Mouse (Mus musculus) kidney, adult 9 months (tissue): ENCODE data around the gene Rbm8a.
A peak's percentile ranks its signal among the peaks of the same experiment; 100 is the strongest.
"Not testable (repeated sequence)": the region's sequence is repeated elsewhere in the genome, so short reads cannot be mapped to it uniquely, and the experiment has no call there.

Experiments used
- DNase-seq: peaks from one replicate; pipeline ENCODE4 v3.0.0; 2022

Gene Rbm8a

DNA sequence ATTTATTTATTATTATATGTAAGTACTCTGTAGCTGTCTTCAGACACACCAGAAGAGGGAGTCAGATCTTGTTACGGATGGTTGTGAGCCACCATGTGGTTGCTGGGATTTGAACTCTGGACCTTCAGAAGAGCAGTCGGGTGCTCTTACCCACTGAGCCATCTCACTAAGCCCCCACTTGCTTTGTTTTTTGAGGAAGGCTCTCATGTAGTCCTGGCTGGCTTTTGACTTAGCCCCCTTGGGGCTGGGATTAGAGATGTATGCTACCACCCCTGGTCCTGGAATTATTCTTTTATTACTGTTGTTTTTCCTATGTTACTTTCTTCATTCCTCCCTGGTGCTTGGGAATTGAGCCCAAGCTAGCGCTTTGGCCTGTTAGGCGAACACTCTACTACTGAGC, 23.7 kb upstream of the Rbm8a start:
- not testable (repeated sequence) for DNase-seq

DNA sequence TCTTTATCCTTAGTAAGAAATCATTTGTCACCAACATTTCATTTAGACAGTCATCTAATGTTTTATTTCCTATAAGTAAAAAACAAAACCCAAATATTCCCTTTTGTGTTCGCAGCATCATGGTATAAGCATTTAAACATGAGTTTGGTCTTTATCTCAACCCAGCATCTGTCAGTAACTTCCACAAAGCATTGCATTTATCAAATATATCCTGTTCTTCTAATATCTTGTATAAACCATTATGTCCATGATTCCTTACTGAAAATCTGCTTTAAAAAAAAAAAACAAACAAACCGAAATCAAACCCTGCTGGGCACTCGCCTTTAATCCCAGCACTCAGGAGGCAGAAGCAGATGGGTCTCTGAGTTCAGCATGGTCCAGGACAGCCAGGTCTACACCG, 23.1 kb upstream of the Rbm8a start:
- no peak for DNase-seq

DNA sequence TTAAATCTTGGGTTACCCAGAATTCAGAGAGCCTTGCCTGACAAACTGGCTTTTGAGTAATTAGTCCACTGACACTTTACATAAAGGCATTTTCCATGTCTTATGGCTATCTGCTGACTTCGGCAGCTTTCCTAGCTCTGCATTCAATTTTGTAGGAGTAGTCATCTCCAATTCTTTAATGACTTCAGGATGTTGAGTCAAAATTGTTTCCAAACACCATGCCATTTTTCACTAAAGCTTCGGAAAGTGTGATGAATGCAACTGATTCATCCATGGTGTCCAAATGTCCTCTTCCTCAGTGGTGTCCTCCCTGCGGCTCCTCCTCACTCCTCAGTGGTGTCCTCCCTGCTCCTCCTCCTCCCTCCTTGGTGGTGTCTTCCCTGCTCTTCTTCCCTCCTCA, 11.8 kb upstream of the Rbm8a start:
- DNase-seq: no peak

DNA sequence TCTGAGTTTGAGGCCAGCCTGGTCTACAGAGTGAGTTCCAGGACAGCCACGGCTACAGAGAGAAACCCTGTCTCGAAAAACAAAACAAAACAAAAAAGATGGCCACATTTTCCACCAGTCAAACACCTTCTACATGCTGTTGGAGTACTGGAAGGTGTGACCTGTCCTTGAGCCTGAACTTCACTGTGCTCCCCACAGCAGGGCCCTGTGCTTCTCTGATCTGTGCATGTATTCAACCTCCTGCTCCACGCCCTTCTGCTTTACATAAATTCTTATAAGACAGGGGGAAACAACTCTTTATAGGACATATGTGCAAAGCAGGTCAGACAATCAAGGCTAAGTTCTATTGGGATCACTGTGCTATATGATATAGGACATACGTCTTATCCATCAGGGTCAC, 6.5 kb upstream of the Rbm8a start:
- DNase-seq: no peak

DNA sequence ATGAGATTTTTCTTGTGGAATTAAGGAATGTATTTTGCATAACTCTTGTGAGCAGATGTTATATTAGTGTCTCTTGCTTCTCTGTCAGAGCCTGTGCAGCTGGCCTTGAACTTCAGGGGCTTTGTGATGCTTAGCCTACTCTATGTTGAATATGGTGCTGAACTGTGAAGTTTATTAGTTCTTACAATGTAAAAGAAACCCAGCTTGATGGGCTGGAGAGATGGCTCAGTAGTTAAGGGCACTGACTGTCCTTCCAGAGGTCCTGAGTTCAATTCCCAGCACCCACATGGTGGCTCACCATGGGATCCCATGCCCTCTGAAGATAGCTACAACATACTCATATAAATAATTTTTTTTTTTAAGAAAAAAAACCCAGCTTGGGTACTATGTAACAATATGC, 2.3 kb downstream of the Rbm8a start:
- no peak for DNase-seq

DNA sequence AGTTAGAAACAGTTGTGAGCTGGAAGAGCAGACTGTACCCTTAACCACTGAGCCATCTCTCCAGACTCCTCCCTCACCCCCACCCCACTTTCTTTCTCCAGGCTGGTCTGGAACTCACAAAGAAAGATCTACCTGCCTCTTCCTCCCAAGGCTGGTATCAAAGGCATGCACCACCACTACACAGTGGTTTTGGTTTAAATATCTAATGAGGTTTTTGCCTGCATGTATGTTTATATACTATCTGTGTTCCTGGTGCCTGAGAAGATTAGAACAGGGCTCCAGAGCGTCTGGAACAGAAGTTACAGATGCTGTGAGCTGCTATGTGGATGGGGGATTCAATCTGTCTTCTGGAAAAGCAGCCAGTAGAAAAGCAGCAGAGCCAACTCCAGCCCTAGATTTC, 4.3 kb downstream of the Rbm8a start:
- no peak for DNase-seq

DNA sequence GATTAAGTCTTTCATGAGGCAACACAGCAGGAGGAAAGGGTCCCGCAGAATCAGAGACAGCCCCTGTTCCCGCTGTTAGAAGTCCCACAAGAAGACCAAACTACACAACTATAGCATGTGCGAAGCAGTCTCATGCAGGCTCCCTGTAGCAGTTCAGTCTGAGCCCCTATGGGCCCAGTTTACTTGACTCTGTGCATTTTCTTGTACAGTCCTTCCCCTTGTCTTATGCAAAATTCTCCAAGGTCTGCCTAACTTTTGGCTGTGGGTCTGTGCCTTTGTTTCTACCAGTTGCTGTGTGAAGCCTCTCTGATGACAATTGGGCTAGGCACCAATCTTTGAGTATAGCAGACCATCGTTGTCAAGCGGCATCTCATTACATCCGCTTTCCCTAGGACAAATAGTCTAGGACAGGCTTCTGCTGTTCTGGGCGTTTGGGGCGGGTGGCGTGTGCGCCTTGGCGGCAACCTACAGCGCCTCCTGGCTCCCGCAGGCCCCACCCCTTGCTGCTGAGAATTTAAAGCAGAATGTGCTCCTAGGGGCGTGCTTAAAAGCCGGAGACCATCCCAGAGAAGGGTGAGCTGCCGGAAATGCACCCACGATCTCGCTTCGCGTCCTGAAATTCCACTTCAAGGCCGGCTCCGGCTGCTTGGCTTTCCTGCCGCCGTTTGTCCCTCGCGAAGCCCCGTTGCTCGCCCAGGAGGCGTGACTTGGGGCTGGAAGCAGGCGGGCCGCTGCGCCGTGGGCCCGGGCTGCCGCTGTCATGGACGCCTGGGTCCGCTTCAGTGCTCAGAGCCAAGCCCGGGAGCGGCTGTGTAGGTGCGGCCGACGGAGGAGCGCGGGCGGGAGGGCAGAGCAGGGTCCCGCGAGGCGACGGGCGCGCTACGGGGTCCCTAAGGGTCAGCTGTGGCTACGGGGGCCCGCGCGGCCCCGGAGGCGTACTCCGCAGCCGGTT, 5.5 kb downstream of the Rbm8a start, which contains the start of the genes Pex11b and Gm42957:
TSS of gene Pex11b (plus strand) at position 449 of the 952 bp plus-strand sequence.
TSS of gene Gm42957 (plus strand) at position 547 of the 952 bp plus-strand sequence.
- peak; percentile 88 for DNase-seq

DNA sequence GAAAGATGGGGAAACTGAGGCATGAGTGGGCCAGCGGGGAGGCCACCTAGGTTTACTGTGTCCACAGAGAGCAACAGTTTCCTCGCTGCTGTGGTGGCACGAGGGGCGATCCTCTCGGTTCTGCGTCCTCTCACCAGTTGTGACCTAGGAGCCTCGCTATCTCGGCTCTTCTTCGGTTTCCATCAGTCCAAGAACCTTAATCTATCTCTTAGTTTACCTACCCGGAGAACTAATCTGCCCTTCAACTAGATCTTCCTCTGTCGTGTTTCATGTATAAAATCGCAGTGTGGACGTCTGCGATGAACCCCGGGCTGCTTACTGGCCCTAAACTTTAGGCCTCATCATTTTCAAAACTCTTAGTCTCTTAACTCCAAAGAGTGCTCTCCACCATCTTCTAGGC, 6.2 kb downstream of the Rbm8a start:
- no peak for DNase-seq

DNA sequence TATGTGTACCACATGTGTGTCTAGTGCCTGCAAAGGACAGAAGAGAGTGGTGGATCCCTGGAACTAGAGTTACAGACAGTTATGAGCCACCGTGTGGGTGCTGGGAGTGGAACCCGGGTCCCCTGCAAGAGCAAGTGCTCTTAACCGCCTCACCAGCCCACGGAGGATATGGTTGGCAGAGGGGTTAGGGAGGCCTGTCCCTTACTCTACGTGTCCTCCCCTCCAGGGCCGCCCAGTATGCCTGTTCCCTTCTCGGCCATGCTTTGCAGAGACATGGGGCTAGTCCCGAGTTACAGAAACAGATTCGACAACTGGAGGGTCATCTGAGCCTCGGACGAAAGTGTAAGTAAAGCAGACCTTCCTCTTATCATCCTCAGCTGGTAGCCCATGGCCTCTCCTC, 6.7 kb downstream of the Rbm8a start:
- DNase-seq: no peak

DNA sequence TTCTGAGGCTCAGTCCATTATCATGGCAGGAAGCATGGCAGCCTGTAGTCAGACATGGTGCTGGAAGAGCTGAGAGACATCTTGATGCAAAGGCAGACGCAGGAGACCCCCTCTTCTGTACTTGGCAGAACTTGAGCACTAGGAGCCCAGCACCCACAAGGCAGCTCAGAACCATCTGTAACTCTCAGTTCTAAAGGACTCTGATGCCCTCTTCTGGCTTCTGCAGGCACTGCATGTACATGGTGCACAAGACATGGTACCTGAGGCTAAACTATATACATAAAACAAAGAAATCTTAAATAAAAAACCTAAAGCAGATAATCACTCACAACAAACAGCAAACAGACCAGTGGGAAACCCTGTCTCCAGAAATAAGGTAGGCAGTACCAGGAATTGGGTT, 9.5 kb downstream of the Rbm8a start:
- DNase-seq: peak; percentile 75

DNA sequence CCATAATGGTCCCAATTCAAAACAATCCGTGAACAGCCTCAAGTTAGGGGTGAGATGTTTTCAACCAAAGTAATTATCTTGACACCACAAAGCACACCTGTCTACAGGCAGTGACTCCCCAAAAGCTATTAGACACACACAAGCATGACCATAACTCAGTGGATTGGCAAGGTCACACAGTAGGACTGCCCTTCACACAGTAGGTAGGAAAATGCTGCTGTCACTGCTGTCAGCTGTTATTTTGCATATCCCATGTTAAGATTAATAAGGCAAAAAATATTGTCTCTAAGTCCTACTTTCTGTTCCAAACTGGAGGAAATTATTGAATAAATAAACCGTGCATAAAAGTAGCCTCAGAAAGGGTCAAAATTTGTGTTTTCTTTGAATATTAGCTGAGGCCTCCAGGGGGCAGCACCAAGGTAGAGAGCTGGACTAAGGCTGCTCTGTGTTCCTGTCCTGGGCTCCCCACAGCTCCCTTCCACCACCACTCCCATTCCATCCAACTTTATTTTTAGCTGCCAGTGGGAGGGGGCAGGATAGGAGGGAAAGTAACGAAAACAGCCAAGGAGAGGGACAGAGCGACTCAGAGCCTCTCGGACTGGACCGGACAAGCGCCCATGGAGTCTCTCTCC, 15.4 kb downstream of the Rbm8a start, which contains the start of gene Itga10:
TSS of gene Itga10 (plus strand) at position 567 of the 632 bp plus-strand sequence.
- peak; percentile 47 for DNase-seq

DNA sequence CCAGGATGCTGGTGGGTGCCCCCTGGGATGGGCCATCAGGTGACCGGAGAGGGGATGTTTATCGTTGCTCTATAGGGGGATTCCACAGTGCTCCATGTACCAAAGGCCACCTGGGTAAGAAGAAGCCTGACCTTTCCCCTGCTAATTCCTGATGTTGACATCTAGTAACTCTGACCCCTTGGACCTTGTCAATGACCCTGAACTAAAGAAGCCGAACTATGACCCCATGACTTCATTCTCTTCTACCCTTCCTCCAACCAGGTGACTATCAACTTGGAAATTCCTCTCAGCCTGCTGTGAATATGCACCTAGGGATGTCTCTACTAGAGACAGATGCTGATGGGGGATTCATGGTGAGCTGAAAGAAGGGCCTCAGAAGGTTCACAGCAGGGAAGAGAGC, 17.6 kb downstream of the Rbm8a start:
- DNase-seq: no peak

DNA sequence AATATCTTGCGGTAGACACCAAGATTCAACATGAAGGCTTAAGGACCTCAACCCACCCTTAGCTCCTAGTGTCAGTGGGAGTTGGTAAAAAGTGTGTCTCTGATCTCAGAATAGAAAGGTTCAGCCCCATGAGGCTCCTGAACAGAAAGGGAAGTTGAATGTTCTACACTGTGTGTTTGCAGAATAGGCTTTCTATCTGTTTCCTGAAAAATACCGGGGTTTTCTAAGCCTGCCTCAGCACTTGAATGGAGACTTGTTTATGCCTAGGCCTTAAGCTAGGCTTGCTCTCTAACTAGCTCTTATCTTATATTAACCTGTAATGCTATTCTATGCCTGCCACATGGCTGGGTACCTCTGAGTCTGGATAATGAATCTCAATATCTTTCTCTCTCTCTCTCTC, 31.2 kb downstream of the Rbm8a start:
- DNase-seq: no peak

DNA sequence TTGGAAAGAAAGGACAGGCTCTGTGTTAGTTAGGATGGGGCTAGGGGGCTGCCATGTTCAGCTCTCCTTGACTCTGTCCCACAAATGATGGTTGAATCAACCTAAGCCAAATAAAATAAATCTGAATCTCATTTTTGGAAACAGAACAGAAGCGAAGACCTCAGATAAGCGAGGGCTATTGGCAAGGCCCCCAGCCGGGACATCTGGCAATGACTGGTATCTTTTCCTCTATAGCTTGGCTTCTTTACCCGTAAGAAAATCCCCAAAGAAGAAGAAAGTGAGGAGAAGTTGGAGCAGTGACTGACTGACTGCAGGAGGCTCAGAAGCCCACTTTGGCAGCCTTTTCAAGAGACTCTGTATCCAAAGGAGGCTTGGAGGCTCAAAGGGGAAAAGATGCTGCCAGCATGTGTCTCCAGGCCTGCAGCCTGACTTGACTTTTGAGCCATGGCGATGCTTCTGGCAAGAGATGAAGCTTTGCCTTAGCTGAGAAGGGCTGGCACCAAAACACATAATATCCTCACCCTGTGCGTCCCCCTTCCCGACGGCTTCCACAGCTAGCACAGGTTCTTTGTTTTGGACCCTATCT, 33.1 kb downstream of the Rbm8a start:
- DNase-seq: no peak

DNA sequence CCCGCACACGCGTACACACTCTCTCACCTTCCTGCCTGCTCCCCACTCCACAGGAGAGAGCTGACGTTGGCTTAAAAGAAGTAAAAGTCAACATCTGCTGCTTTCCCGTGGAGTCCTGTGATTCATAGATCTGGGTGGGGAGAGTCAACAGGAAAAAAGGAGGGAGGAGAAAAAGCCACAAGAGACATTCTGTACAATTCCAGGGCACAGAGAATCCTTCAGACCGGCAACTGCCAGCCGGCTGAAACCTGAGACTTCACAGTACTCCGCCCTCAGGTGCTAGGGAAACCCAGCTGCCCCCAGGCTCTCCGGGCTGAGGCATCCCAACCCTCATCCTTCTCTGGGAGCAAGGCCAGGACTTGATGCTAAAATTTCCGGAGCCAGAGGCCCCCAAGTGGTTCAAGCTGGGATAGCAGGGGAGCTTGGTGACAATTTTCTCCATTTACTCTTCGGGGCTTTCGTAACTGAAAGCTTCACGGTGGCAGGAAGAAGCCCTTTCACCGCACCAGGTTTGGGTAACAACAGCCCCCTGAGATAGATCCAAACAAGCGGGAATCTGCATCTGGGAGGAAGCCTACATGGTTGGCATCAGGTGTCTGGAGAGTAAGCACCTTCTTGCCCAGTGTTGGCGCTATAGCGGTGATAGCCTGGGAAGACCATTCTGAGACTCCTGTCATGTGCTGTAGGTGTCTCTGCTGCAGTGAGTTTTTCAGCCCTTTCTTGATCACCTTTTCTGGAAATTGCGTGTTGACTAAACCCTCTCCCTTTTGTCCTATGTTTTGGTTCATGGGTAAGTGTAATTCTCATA, 33.9 kb downstream of the Rbm8a start:
- peak; percentile 80 for DNase-seq

DNA sequence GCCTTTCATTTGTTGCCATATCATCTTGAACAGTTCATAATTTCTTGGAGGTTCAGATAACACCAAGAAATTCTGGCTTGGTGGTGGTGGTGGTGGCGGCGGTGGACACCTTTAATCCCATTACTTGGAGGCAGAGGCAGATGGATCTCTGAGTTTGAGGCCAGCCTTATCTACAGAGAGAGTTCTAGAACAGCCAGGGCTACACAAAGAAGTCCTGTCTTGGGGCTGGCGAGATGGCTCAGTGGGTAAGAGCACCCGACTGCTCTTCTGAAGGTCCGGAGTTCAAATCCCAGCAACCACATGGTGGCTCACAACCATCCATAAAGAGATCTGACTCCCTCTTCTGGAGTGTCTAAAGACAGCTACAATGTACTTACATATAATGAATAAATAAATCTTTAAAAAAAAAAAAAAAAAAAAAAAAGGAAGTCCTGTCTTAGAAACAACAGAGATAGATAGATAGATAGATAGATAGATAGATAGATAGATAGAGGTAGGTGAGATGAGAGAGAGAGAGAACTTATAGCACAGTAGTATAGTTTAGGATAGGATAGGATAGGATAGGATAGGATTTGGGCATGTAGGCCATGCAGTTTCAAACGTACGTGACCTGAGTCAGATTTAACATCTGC, 36.1 kb downstream of the Rbm8a start:
- DNase-seq: not testable (repeated sequence)

DNA sequence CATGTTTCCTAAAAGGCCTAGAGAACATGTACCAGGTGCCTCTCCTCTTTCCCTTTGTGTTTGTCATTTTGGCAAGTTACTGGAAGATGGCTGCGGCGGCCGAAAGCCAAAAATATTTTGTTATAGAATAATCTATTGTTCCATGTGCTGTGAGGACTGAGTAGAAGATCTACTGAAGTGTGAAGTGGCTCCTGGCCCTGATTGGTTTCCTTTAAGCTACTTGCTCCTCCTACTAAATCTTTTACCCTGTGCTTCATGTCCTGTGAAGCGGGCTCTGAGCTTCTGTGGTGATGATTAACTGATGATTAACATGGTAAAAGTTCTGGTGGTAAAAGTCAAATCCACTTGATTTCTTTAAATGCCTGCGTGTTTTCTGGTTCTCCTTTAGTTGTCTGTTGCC, 37.2 kb downstream of the Rbm8a start:
- peak; percentile 74 for DNase-seq

DNA sequence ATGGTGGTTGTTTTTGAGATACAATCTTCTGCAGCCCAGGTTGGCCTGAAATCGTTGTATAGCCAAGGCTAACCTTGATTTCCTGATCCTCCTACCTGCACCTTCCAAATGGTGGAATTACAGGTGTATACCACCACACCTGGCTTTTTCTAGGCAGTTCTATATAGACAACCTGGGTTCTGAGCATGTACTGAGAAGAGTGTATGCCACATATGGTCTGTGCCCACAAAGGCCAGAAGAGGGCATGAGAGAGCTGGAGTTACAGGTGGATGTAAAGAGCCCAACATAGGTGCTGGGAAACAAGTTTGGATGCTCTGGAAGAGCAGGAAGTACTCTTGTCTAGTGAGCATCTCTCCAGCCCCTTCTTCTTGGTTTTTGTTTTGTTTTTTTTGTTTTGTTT, 37.6 kb downstream of the Rbm8a start:
- DNase-seq: peak; percentile 52

DNA sequence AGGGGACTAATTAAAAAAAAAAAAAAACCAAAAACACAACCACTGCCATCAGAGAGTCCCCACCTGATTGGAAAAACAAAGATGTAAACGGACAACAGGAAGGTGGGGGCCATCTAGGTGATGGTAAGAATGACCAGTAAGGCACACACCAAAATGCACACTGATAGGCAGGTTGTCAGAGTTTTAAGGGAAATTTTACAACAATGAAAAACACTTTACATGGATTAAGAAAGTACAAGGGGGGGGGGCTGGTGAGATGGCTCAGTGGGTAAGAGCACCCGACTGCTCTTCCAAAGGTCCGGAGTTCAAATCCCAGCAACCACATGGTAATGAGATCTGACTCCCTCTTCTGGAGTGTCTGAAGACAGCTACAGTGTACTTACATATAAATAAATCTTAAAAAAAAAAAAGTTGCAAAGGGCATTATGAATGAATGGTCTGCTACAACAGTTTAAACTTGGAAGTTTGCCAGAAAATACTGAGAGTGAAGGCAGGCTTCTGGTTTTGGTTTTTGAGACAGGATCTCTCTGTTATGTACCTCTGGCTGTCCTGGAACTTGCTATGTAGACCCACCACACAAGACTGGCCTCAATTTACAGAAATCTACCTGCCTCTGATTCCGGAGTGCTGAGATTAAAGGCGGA, 38.8 kb downstream of the Rbm8a start:
- DNase-seq: no peak

DNA sequence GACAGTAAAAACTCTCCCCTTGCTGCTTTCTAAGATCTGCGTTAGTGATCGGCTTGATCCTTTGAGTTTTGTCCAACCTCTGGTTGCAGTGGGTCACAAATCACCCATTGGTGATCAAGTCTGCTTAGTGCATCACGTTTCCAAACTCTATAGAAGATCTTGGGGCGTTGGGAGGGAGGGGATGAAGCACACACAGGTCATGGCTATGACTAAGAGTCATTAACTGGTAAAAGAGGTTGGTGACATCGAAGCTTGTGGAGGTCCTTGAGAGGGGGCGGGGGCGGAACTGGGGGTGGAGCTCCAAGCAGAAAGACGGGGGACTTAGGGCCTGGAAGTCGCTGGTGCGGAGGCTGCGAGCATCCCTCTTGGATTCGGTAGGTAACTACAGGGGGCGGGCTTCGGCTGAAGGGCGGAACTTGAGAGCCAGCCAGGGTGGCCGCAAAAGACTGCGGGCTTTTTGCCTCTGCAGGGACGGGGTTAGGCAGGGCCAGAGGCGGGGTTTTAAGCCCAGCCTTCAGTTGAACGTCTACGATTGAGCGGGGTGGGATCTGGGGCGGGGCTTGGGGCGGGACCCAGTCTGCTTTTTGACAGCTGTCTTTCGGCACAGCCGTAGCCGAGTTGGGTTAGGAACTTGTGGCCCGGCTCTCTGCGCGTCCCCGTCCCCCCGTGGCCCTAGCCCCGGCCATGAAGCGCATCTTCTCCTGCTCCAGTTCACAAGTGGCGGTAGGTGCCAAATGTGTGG, 40.2 kb downstream of the Rbm8a start, which contains the start of gene Ankrd35:
TSS of gene Ankrd35 (plus strand) at position 405 of the 742 bp plus-strand sequence.
- DNase-seq: peak; percentile 88

DNA sequence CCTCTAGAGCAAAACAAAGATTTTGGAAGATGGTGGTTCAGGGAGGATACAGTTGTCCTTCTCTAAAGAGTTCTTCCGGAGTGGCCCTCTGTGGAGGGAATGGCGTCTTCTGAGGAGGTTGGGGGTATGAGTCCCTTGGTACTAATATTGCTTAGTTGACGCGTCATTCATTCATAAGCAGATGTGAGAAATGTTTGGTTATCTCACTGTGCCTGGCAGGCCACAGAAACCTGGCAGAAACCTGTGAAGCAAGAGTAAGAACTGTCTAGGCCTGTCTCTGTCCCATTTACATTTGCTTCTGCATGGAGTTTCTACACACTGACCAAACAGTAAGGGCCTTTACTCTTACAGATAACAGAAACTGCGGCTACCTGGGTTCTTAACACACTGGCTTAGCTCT, 41.8 kb downstream of the Rbm8a start:
- no peak for DNase-seq
